Mouse (Mus musculus) cortical plate, adult 2 months (tissue): Measurements from ENCODE around the gene Brwd1.

Experiments used
- CTCF ChIP-seq: fragments of 200-500 bp; IDR thresholded peaks from 2 replicates; pipeline ENCODE4 v1.5.1; 2011; ENCODE audit warnings: mild to moderate bottlenecking, control low read depth, low read length; ENCODE audit not compliant: insufficient read depth; ENCODE audit errors: extremely low read depth
- POLR2A ChIP-seq: fragments of 200-500 bp; IDR thresholded peaks from 2 replicates; pipeline ENCODE4 v1.6.1; 2011; ENCODE audit warnings: mild to moderate bottlenecking, low read length, control low read depth; ENCODE audit not compliant: insufficient read depth; ENCODE audit errors: extremely low read depth

DNA sequence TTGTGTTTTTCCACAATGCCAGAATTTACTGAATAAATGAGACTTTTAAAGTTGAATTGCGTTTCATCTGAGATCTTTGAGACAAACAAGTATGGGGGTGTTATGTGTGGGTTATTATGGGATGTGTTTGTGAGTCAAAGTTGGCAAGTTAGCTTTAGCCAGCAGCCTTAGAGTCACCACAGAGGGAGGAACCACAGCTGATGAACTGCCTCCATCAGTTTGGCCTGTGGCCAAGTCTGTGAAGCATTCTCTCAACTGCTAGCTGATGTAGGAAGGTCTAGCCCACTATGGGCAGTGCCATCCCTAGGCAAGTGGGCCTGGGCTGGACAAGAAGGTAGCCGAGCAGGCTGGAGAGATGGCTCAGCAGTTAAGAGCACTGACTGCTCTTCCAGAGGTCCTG lies 111.5 kb downstream of the Brwd1 start:
- TF ChIP-seq CTCF (no peak), POLR2A (no peak)
